Mouse (Mus musculus): ENCODE results near the gene Hip1.

DNA sequence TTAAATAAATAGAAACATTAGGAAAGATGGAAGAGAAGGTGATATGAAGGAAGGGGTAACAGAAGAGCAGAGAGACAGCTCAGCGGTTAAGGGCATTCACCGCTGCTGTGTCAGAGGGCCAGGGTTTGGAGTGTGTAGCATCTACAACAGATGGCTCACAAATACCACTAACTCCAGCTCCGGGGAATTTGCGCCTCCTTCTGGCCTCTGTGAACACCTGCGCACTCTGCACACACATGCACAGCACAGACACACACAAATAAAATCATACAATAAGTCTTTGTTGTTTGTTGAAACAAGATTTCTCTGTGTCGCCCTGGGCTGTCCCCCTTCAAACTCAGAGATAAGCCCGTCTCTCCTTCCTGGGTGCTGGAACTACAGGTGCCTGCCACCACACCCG, 49.4 kb downstream of the Hip1 start:
- TF ChIP-seq POLR2A (IDR thresholded peaks at IDR 0.05; ENCODE audit: low read depth, low read length) = no peak
- TF ChIP-seq CTCF (IDR thresholded peaks at IDR 0.05; ENCODE audit: extremely low read depth, insufficient read depth, insufficient read length, insufficient replicate concordance) = no peak

Measured in spleen, adult 2 months (tissue).